Mouse (Mus musculus): ENCODE results near the gene Shank1. TPM values are rescaled to one million over a fixed set of nuclear protein-coding genes. Genes with fewer than 3 reads are reported as not detected.

The Shank1 gene
- 1.1 and 1.5 TPM in 2 replicates for polyA plus RNA-seq (2012; rRNA removed)

DNA sequence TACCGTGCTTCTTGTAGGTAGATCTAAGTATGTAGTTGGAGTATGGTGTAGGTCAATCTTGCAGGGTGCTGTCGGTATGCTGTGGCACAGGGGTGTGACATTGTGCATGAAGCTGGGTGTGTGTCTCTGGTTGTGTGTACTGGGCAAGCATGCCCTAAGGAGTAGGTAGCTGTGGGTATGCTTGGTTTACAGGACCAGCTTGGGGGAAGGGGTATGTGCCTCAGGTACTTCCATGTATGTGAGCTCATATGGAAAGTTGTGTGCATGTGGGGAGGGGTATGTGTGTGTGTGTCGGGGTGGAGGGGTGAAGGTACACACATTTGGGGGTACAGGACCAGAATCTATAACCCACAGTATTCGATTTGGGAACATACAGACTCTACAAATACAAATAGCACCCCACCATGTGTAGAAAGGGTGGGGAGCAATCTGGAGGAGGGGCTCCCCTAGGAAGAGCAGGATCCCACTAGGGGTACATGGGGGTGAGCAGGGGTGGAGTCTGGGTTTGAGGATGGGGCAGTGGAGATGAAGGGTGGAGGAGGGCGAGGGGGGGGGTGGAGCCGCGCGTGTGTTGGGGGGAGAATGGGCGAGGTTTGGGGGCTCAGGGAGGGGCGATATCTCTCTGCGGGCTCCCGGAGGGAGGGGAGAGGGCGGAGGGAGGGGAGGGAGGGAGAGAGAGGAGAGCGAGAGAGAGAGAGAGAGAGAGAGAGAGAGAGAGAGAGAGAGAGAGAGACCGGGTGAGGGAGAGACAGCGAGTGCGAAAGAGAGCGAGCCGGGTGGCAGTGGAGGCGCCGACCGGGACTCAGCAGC is at the start of gene Shank1:
Shank1 (plus strand) TSS at position 779 of the 810 bp plus-strand sequence.

DNA sequence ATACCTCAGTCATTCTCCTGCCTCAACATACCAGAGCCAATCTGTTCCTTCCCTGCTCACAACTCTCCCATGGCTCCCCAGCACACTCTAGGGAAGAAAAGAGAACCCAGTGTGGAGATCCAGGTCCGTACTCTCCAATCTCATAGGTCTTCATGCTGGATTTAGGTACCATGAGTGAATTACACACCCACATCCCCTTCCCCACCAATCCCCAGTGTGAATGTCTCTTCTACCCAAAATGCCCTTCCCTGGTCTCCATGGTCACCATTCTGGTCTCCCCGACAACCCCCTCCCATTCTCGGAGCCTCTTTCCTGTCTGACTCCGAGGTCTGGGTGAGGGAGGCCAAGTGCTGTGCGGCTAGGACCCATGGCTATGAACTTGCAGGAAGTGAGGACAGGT is 48.9 kb upstream of the Shank1 start, which contains the start of gene Gm15517:
Gm15517 (plus strand) TSS at position 301 of the 400 bp plus-strand sequence.

DNA sequence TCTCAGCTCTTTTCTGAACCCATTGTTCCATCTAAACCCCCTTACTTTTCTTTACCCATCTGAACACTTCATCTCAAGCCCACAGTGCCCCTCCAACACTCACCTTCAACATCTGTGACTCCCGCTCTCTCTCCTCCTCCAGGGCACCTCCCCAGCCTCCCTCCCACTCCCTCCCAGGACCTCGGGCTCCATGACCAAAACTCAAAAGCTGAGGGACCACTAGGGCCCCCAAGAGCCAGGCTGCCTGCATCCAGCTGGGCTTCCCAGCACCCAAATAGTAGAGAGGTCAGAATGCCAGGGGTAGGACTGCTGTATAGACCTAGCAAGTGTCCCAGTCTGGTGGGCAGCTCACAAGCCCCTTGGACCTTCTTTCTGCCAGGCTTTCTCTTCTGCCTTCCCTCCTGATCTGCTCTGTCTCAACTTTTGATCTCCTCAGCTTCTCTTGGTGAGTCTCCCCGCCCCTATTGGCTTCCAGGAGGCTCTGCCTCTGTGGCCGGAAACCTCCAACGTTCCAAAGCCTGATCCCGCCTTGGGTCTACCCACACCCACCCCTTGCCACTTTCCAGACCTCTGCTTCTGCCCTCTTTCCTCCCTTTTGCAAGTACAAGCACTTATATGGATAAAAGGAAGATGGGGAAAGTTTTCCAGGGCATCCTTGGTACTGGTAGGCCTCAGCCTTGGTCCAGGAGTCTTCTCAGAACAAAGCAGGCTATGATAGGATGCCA is 3.4 kb upstream of the Shank1 start, which contains the start of gene Clec11a:
Clec11a (minus strand) TSS at position 387 of the 725 bp plus-strand sequence.

DNA sequence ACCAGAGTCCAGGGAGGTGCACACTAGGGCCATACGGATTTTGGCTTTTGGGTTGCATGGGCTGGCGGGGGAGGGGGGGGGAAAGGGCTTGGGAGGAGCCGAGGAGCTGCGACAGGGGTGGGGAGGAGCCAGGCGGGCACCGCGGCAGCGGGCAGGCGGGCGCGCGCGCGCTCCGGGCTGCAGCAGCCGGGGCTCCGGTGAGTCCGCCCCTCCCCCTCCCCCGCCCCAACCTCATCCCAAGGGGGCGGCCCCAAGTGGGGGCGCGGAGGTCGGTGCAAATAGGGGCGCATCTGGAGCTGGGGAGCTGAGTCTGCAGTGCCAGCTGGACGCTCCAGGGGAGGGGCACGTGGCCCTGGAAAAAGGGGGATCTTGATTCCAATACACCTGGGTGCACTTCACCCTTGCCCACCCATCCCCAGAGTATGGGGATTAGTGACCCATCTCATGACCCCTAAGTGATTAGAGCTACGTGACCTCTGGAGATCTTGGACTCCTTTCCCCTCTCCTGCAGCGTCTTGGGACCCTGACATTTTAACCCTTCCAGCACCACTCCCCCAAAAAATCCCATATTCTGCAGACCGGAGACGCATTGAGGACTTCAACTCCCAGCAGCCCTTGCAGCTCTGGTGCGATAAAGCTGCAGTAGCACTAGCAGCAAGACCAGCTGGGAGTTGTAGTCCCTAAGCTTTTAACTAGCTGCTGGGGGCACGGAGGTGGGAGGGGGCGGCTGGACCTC is 74.1 kb downstream of the Shank1 start, which contains the start of gene Syt3:
Syt3 (plus strand) TSS at position 123 of the 736 bp plus-strand sequence.

DNA sequence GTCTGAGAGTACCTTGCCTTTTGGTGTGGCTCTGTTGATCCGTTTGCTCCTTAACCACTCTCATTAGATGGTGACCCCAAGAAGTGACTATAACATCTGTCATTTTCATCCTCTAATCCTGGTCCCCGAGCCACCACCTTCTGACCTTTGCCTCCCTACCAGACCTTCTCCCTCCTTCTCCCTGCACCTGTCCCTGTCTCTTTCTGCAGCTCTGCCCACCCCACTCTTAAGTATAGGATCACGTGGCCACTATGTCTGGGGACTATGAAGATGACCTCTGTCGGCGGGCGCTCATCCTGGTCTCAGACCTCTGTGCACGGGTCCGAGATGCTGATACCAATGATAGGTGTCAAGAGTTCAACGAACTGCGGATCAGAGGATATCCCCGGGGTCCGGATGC is 75.7 kb downstream of the Shank1 start, which contains the start of gene 1700008O03Rik:
1700008O03Rik (minus strand) TSS at position 101 of the 400 bp plus-strand sequence.

Other genes with a start within 250 kb of the Shank1 start
- gene Klk1b21, start 207.9 kb upstream of the Shank1 start, polyA plus RNA-seq (2012; rRNA removed) = not detected in 2 replicates
- gene Klk1b22, start 197.6 kb upstream of the Shank1 start, polyA plus RNA-seq (2012; rRNA removed) = 0.38 TPM in 1 of 2 replicates, not detected in the other
- gene Klk1b16, start 173.5 kb upstream of the Shank1 start, polyA plus RNA-seq (2012; rRNA removed) = not detected in 2 replicates
- 0.19 TPM in 1 of 2 replicates, not detected in the other for gene Klk1b24, start 122.0 kb upstream of the Shank1 start, polyA plus RNA-seq (2012; rRNA removed)
- gene Klk1b3, start 112.1 kb upstream of the Shank1 start, polyA plus RNA-seq (2012; rRNA removed) = not detected in 2 replicates
- not detected in 2 replicates for gene Klk1b4, start 102.8 kb upstream of the Shank1 start, polyA plus RNA-seq (2012; rRNA removed)
- not detected in 2 replicates for gene Klk1b5, start 94.3 kb upstream of the Shank1 start, polyA plus RNA-seq (2012; rRNA removed)
- 21.8 and 58.4 TPM in 2 replicates for gene Klk1, start 84.9 kb upstream of the Shank1 start, polyA plus RNA-seq (2012; rRNA removed)
- 0.05 TPM in 1 of 2 replicates, not detected in the other for gene Gm36864, start 74.1 kb upstream of the Shank1 start, polyA plus RNA-seq (2012; rRNA removed)
- 1.4 and 2.2 TPM in 2 replicates for gene 1700028J19Rik, start 63.6 kb upstream of the Shank1 start, polyA plus RNA-seq (2012; rRNA removed)
- gene 2410002F23Rik, start 63.5 kb upstream of the Shank1 start, polyA plus RNA-seq (2012; rRNA removed) = 41.0 and 51.0 TPM in 2 replicates
- gene Acp4, start 52.9 kb upstream of the Shank1 start, polyA plus RNA-seq (2012; rRNA removed) = not detected in 2 replicates
- not detected in 2 replicates for gene Gm15517, start 48.8 kb upstream of the Shank1 start, polyA plus RNA-seq (2012; rRNA removed)
- gene Clec11a, start 3.4 kb upstream of the Shank1 start, polyA plus RNA-seq (2012; rRNA removed) = 5.9 and 7.3 TPM in 2 replicates
- 4.4 and 6.3 TPM in 2 replicates for gene Syt3, start 73.8 kb downstream of the Shank1 start, polyA plus RNA-seq (2012; rRNA removed)
- gene 1700008O03Rik, start 75.6 kb downstream of the Shank1 start, polyA plus RNA-seq (2012; rRNA removed) = 0.44 and 2.1 TPM in 2 replicates
- gene Lrrc4b, start 118.8 kb downstream of the Shank1 start, polyA plus RNA-seq (2012; rRNA removed) = 1.5 and 2.3 TPM in 2 replicates
- gene Aspdh, start 155.1 kb downstream of the Shank1 start, polyA plus RNA-seq (2012; rRNA removed) = 0.06 and 0.37 TPM in 2 replicates
- gene Josd2, start 157.7 kb downstream of the Shank1 start, polyA plus RNA-seq (2012; rRNA removed) = 68.6 and 84.3 TPM in 2 replicates
- 186 and 215 TPM in 2 replicates for gene Emc10, start 186.3 kb downstream of the Shank1 start, polyA plus RNA-seq (2012; rRNA removed)
- 3.2 and 6.5 TPM in 2 replicates for gene Fam71e1, start 186.3 kb downstream of the Shank1 start, polyA plus RNA-seq (2012; rRNA removed)
- gene Mybpc2, start 214.4 kb downstream of the Shank1 start, polyA plus RNA-seq (2012; rRNA removed) = 0.84 and 2.7 TPM in 2 replicates
- 2.3 and 4.4 TPM in 2 replicates for gene Spib, start 221.8 kb downstream of the Shank1 start, polyA plus RNA-seq (2012; rRNA removed)
- gene Pold1, start 238.6 kb downstream of the Shank1 start, polyA plus RNA-seq (2012; rRNA removed) = 16.1 and 17.2 TPM in 2 replicates
- gene Nr1h2, start 243.7 kb downstream of the Shank1 start, polyA plus RNA-seq (2012; rRNA removed) = 120 and 156 TPM in 2 replicates